ENCODE assay signal across 20 mouse cellular contexts in the genomic region with DNA sequence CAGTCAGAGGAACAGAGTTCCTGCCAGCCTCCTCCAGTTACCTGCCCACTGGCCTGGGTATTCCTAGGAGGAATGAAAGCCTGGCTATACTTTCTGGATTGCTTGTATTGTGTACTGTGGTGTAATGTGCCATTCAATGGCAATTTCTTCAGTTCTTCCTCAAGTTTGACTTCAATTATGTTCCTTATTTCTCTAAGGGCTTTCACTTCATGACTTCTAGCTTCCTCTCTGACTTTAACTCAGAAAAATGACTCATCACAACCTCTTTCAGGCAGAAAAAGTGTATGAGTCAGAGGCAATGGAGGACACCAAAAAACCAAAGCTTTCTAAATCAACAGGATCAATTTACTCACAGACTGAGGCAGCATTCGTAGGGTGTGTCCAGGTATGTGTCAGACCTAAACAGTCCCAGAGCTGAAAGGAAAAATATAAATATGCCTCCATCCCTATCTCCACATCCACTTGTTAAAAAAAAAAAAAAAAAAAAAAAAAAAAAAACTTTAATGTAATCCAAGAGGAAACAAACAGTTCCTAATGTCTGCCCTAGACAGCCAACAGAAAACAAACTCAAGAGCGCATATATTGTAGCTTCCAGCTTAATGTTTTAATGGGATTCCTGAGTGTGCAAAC.
A peak's percentile ranks its signal among the peaks of the same experiment; 100 is the strongest.
DNase-seq lines count a peak whose midpoint lies in the region; ATAC-seq and TF ChIP-seq lines count a peak whose summit lies in the region.
"Had no signal": no experiment of that assay in that cellular context is flagged by ENCODE, and none has a peak within 500 bp of the region (broad histone marks: within the 10 kb centered on the region; RNA-seq: fewer than 3 reads in every experiment).

No protein-coding gene starts in this region.

- H3K4me2 ChIP-seq in intestine, embryonic 16.5 days (ENCODE audit: low read depth, low read length) = no peak overlapping the region
- no peak overlapping the region for H3K4me2 ChIP-seq in lung, postnatal 0 days (replicated peaks; ENCODE audit: low read depth, low read length)
- H3K4me2 ChIP-seq: forebrain, embryonic 15.5 days; hindbrain, embryonic 15.5 days; midbrain, embryonic 13.5 days had no signal

- peak; percentile 27; the same call in 1 of the 2 replicates for ATAC-seq in intestine, embryonic 16.5 days
- no peak for ATAC-seq in lung, postnatal 0 days
- ATAC-seq: forebrain, embryonic 15.5 days; liver, postnatal 0 days; midbrain, embryonic 13.5 days; Patski had no signal

- no peaks in the 10 kb centered on the region for H3K27me3 ChIP-seq in liver, adult 2 months (ENCODE audit: control insufficient read depth, insufficient read depth, low read length)
- H3K27me3 ChIP-seq in intestine, embryonic 16.5 days (replicated peaks; ENCODE audit: control insufficient read depth, insufficient read depth, low read length) = no peaks in the 10 kb centered on the region
- H3K27me3 ChIP-seq in lung, postnatal 0 days (replicated peaks; ENCODE audit: insufficient read depth, low read length) = no peaks in the 10 kb centered on the region
- H3K27me3 ChIP-seq: forebrain, embryonic 15.5 days; hindbrain, embryonic 15.5 days; midbrain, embryonic 13.5 days; Patski had no signal

- TF ChIP-seq CTCF in liver, adult 2 months (IDR thresholded peaks at IDR 0.05; ENCODE audit: low read depth, low read length) = no peak
- no peak for TF ChIP-seq CTCF in lung, postnatal 0 days (IDR thresholded peaks at IDR 0.05)

- no peak overlapping the region for H3K9ac ChIP-seq in liver, adult 2 months (ENCODE audit: low read depth, low read length)
- H3K9ac ChIP-seq in intestine, embryonic 16.5 days (ENCODE audit: low read depth, low read length) = no peak overlapping the region
- H3K9ac ChIP-seq in lung, postnatal 0 days (replicated peaks; ENCODE audit: low read depth) = no peak overlapping the region
- H3K9ac ChIP-seq: forebrain, embryonic 15.5 days; hindbrain, embryonic 15.5 days; liver, postnatal 0 days; midbrain, embryonic 13.5 days had no signal

- H3K36me3 ChIP-seq in liver, adult 2 months (ENCODE audit: control insufficient read depth, insufficient read depth, low read length) = no peaks in the 10 kb centered on the region
- no peaks in the 10 kb centered on the region for H3K36me3 ChIP-seq in intestine, embryonic 16.5 days (ENCODE audit: control insufficient read depth, insufficient read depth, low read length)
- H3K36me3 ChIP-seq in lung, postnatal 0 days (ENCODE audit: insufficient read depth, low read length) = no peaks in the 10 kb centered on the region
- H3K36me3 ChIP-seq: forebrain, embryonic 15.5 days; hindbrain, embryonic 15.5 days; midbrain, embryonic 13.5 days had no signal

- no peaks in the 10 kb centered on the region for H3K79me2 ChIP-seq in liver, adult 2 months (ENCODE audit: control insufficient read depth, insufficient read depth, low read length)

- TF ChIP-seq POLR2A in liver, adult 2 months (IDR thresholded peaks at IDR 0.05; ENCODE audit: extremely low read depth, insufficient read depth, low read length) = no peak

- WGBS in liver, adult 2 months = 89% methylated on average over 2 of the region's 2 CpGs
- 91% methylated on average over 2 of the region's 2 CpGs for WGBS in intestine, embryonic 16.5 days
- 82% methylated on average over 2 of the region's 2 CpGs for WGBS in lung, postnatal 0 days

- H3K4me1 ChIP-seq in liver, adult 2 months (ENCODE audit: control insufficient read depth, insufficient read depth, low read length) = no peaks in the 10 kb centered on the region
- no peaks in the 10 kb centered on the region for H3K4me1 ChIP-seq in intestine, embryonic 16.5 days (ENCODE audit: control insufficient read depth, insufficient read depth, low read length)
- no peaks in the 10 kb centered on the region for H3K4me1 ChIP-seq in lung, postnatal 0 days (ENCODE audit: insufficient read depth, low read depth, low read length)
- H3K4me1 ChIP-seq: hindbrain, embryonic 15.5 days had no signal

- peak; percentile 3 for DNase-seq in liver, adult 2 months (ENCODE audit: extremely low read depth, low read depth, low spot score)
- DNase-seq in liver (no peak), R1 (ENCODE audit: low read depth, low spot score) (peak; percentile 9)
- no peak for DNase-seq in lung, postnatal 36 days
- no peak for DNase-seq in lung, postnatal 0 days (ENCODE audit: low spot score)
- DNase-seq in layer of hippocampus, postnatal 25 days (ENCODE audit: extremely low spot score in 1 of 2, low spot score in 1 of 2) = no peak
- no peak for DNase-seq in spleen, postnatal 14 days (ENCODE audit: low spot score in 2 of 2)
- DNase-seq: cerebellum, postnatal 14 days; gastrocnemius, adult 2 months; kidney, adult 8-10 months; kidney, postnatal 25 days; layer of hippocampus, adult 9-11 months; liver, postnatal 0 days; lung, postnatal 4 days; retina, postnatal 1 day had no signal

- H3K4me3 ChIP-seq in liver, adult 2 months (ENCODE audit: insufficient read depth, low read depth, low read length) = no peak overlapping the region
- no peak overlapping the region for H3K4me3 ChIP-seq in intestine, embryonic 16.5 days (ENCODE audit: low read length)
- H3K4me3 ChIP-seq in lung, postnatal 0 days (ENCODE audit: low read depth, low read length) = no peak overlapping the region
- H3K4me3 ChIP-seq: forebrain, embryonic 15.5 days; gastrocnemius, adult 2 months; hindbrain, embryonic 15.5 days; midbrain, embryonic 13.5 days had no signal

- no peaks in the 10 kb centered on the region for H3K9me3 ChIP-seq in intestine, embryonic 16.5 days (ENCODE audit: control insufficient read depth, low read length)
- no peaks in the 10 kb centered on the region for H3K9me3 ChIP-seq in lung, postnatal 0 days (ENCODE audit: low read length)
- H3K9me3 ChIP-seq: forebrain, embryonic 15.5 days; hindbrain, embryonic 15.5 days; midbrain, embryonic 13.5 days had no signal

- no peak overlapping the region for H3K27ac ChIP-seq in liver, adult 2 months (replicated peaks; ENCODE audit: insufficient read depth, low read depth, low read length)
- H3K27ac ChIP-seq in intestine, embryonic 16.5 days (ENCODE audit: low read length) = no peak overlapping the region
- H3K27ac ChIP-seq in lung, postnatal 0 days (ENCODE audit: low read length) = no peak overlapping the region
- H3K27ac ChIP-seq: forebrain, embryonic 15.5 days; gastrocnemius, adult 2 months; hindbrain, embryonic 15.5 days had no signal

- TF ChIP-seq EP300 in lung, postnatal 0 days (IDR thresholded peaks at IDR 0.05) = no peak

Comparison
In these comparisons a context has a peak if more than half of its experiments do, and no peak if none do; other contexts are left out.
1. DNase-seq: peak in liver, adult 2 months (single experiment) and R1 (single experiment); none in liver (single experiment), lung, postnatal 36 days (single experiment), lung, postnatal 0 days (single experiment), layer of hippocampus, postnatal 25 days (0 of 2) and spleen, postnatal 14 days (0 of 2).